Mouse (Mus musculus) bone marrow, adult 2 months (tissue): ENCODE data around the gene Fap.

Experiments used
- CTCF ChIP-seq: fragments of 200-500 bp; IDR thresholded peaks from 2 replicates; pipeline ENCODE4 v1.5.1; 2011; ENCODE audit warnings: low read length, control low read depth; ENCODE audit not compliant: control insufficient read depth, insufficient read depth
- POLR2A ChIP-seq: fragments of 200-500 bp; IDR thresholded peaks from 2 replicates; pipeline ENCODE4 v1.6.1; 2011; ENCODE audit warnings: low read depth, mild to moderate bottlenecking, control low read depth, low read length, borderline replicate concordance; ENCODE audit not compliant: control insufficient read depth

GRCm38 (mm10) chr2:62483550-62483949 lies 90.3 kb downstream of the Fap start, which contains the start of gene Gcg:
- TF ChIP-seq CTCF (no peak), POLR2A (no peak)
